Mouse (Mus musculus) testis, adult 2 months (tissue): ENCODE results near the gene Mycbp.

ENCODE experiments used
- CTCF ChIP-seq: fragments of 200-500 bp; IDR thresholded peaks from 2 replicates; pipeline ENCODE4 v1.5.1; 2012; ENCODE audit warnings: low read depth, mild to moderate bottlenecking, inconsistent platforms, low read length, moderate library complexity; ENCODE audit not compliant: control insufficient read depth, insufficient read depth, insufficient replicate concordance
- POLR2A ChIP-seq: fragments of 200-500 bp; IDR thresholded peaks from 2 replicates; pipeline ENCODE4 v1.6.1; 2012; ENCODE audit warnings: low read depth, mild to moderate bottlenecking, inconsistent platforms, low read length, moderate library complexity; ENCODE audit not compliant: control insufficient read depth

- TF ChIP-seq CTCF, result no peak
- no peak; the same call in 1 of the 2 replicates for TF ChIP-seq POLR2A
These were observed 13.0 kb downstream of the Mycbp start, which contains the start of gene 4930535I16Rik for GRCm38 (mm10) chr4:123917548-123918140.
